Mouse (Mus musculus) kidney, postnatal 0 days (tissue): ENCODE data around the gene Nid1. TPM values are rescaled to one million over a fixed set of nuclear protein-coding genes. Genes with fewer than 3 reads are reported as not detected.
A peak's percentile ranks its signal among the peaks of the same experiment; 100 is the strongest.
"Not testable (repeated sequence)": the region's sequence is repeated elsewhere in the genome, so short reads cannot be mapped to it uniquely, and the experiment has no call there.

Experiments
- ATAC-seq: fragments of 200-750 bp; cut with Nextera tagmentation; replicated peaks from 2 replicates; pipeline ENCODE4 v1.8.0; 2017; ENCODE audit warnings: low read depth, moderate number of reproducible peaks, moderate TSS enrichment, moderate library complexity; ENCODE audit not compliant: low FRiP score
- DNase-seq: peaks from one replicate; pipeline ENCODE4 v3.0.0-alpha.2; 2016; ENCODE audit warnings: low spot score
- H3K27ac ChIP-seq: fragments of 300-500 bp; sonication (generic); 2 replicates; pipeline ENCODE4 v1.5.1; 2014; ENCODE audit warnings: mild to moderate bottlenecking
- H3K27me3 ChIP-seq: fragments of 300-500 bp; sonication (generic); 2 replicates; pipeline ENCODE4 v1.6.1; 2014; ENCODE audit warnings: low read length, mixed read lengths; ENCODE audit not compliant: insufficient read depth
- H3K36me3 ChIP-seq: fragments of 300-500 bp; sonication (generic); 2 replicates; pipeline ENCODE4 v1.6.1; 2014; ENCODE audit warnings: low read length, mixed read lengths; ENCODE audit not compliant: insufficient read depth
- H3K4me1 ChIP-seq: fragments of 300-500 bp; sonication (generic); replicated peaks from 2 replicates; pipeline ENCODE4 v1.6.1; 2014; ENCODE audit warnings: antibody characterized with exemption, low read length, mixed read lengths; ENCODE audit not compliant: insufficient read depth
- H3K4me2 ChIP-seq: fragments of 300-500 bp; sonication (generic); 2 replicates; pipeline ENCODE4 v1.6.1; 2014; ENCODE audit warnings: mild to moderate bottlenecking, low read length, moderate library complexity, mixed read lengths
- H3K4me3 ChIP-seq: fragments of 300-500 bp; sonication (generic); replicated peaks from 2 replicates; pipeline ENCODE4 v1.5.1; 2014; ENCODE audit warnings: low read depth, low read length
- H3K9ac ChIP-seq: fragments of 300-500 bp; sonication (generic); 2 replicates; pipeline ENCODE4 v1.6.1; 2014; ENCODE audit warnings: low read depth, low read length
- H3K9me3 ChIP-seq: fragments of 300-500 bp; sonication (generic); replicated peaks from 2 replicates; pipeline ENCODE4 v1.6.1; 2016; ENCODE audit warnings: low read length, inconsistent platforms, mixed read lengths
- CTCF ChIP-seq: IDR thresholded peaks from 2 replicates; pipeline ENCODE4 v1.5.1; 2016; ENCODE audit warnings: antibody characterized with exemption, low read depth, mild to moderate bottlenecking, moderate library complexity
- WGBS: fragments of 180-500 bp; shearing (Covaris S2); extraction: QIAGEN DNeasy Blood & Tissue Kit; methylation state at CpG from one replicate; pipeline ENCODE4 v1.1.7; 2014; 5-methylcytosine and 5-hydroxymethylcytosine counted together
- polyA plus RNA-seq: library from polyadenylated mRNA; unstranded; fragments of >200 nt; fragmentation: Nextera tagmentation; extraction: Ambion mirVana; gene quantifications from 2 replicates; pipeline ENCODE4 v1.2.1, GENCODE M21; 2015

The Nid1 gene
- polyA plus RNA-seq, 1 experiment from 2014 or later = 93.8 TPM

- TF ChIP-seq CTCF = no peak
- H3K9ac ChIP-seq = no peak overlapping the region
- DNase-seq = no peak
- H3K36me3 ChIP-seq = no peaks in the 10 kb centered on the region
- peaks cover 4% of the 10 kb centered on the region; the same call in 1 of the 2 replicates for H3K4me1 ChIP-seq
- H3K27me3 ChIP-seq = no peaks in the 10 kb centered on the region
- no peak overlapping the region for H3K4me3 ChIP-seq
- no peak for ATAC-seq
- H3K9me3 ChIP-seq = no peaks in the 10 kb centered on the region
- WGBS = 84% methylated on average over 2 of the region's 2 CpGs
- H3K4me2 ChIP-seq = no peak overlapping the region
- H3K27ac ChIP-seq = no peak overlapping the region
Observed at GRCm38 (mm10) chr13:13537272-13538015, 100.1 kb downstream of the Nid1 start.

- Histone ChIP-seq H3K9ac (no peak overlapping the region), H3K4me3 (no peak overlapping the region), H3K27me3 (no peaks in the 10 kb centered on the region), H3K36me3 (no peaks in the 10 kb centered on the region), H3K4me1 (peaks cover 4% of the 10 kb centered on the region; the same call in 1 of the 2 replicates), H3K9me3 (no peaks in the 10 kb centered on the region), H3K27ac (peak overlapping the region; percentile 21; the same call in 1 of the 2 replicates), H3K4me2 (no peak overlapping the region)
- TF ChIP-seq CTCF = no peak
- 30% methylated on average over 4 of the region's 4 CpGs for WGBS
- DNase-seq = peak; percentile 64
- ATAC-seq = no peak
Observed at GRCm38 (mm10) chr13:13538585-13539300, 101.4 kb downstream of the Nid1 start.

GRCm38 (mm10) chr13:13543073-13543472 is 105.7 kb downstream of the Nid1 start:
- ATAC-seq, H3K4me2 ChIP-seq, DNase-seq, H3K4me3 ChIP-seq, H3K9me3 ChIP-seq, H3K36me3 ChIP-seq, H3K4me1 ChIP-seq, H3K9ac ChIP-seq, H3K27ac ChIP-seq, H3K27me3 ChIP-seq: not testable (repeated sequence)
- TF ChIP-seq CTCF = peak; percentile 31; the same call in 1 of the 2 replicates
- 92% methylated on average over 10 of the region's 10 CpGs for WGBS

DNA sequence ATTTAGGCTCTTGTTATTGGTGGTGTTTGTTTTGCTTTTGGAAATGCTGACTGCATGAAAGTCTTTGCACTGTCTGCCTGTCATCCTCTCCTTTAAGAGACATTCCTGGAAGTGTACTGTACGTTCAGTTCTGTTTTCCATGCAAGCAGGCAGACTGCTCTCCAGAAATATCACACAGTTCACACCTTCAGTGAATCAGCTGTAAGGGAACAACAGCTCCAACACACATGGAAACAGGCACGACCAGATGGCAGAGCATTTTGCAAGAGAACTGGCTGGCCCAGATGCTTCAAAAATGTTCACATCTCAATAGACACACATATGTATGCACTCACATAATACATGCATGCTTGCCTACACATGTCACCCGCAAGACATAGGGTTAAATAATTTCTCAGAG is 109.4 kb downstream of the Nid1 start:
- Histone ChIP-seq H3K36me3 (no peaks in the 10 kb centered on the region), H3K27me3 (no peaks in the 10 kb centered on the region), H3K4me3 (no peak overlapping the region), H3K4me2 (no peak overlapping the region), H3K9ac (no peak overlapping the region), H3K27ac (no peak overlapping the region), H3K9me3 (no peaks in the 10 kb centered on the region), H3K4me1 (no peaks in the 10 kb centered on the region; the same call in 1 of the 2 replicates)
- WGBS = 67% methylated on average over 3 of the region's 3 CpGs
- ATAC-seq (no peak), DNase-seq (no peak)
- no peak for TF ChIP-seq CTCF

- H3K27me3 ChIP-seq = no peaks in the 10 kb centered on the region
- no peaks in the 10 kb centered on the region; the same call in 1 of the 2 replicates for H3K4me1 ChIP-seq
- ATAC-seq = no peak
- TF ChIP-seq CTCF = no peak
- H3K36me3 ChIP-seq = no peaks in the 10 kb centered on the region
- WGBS = 89% methylated on average over 4 of the region's 4 CpGs
- H3K4me3 ChIP-seq = no peak overlapping the region
- no peak for DNase-seq
- no peak overlapping the region for H3K27ac ChIP-seq
- H3K4me2 ChIP-seq = no peak overlapping the region
- H3K9me3 ChIP-seq = no peaks in the 10 kb centered on the region
- H3K9ac ChIP-seq = no peak overlapping the region
Observed at GRCm38 (mm10) chr13:13547889-13548288, 110.5 kb downstream of the Nid1 start.

DNA sequence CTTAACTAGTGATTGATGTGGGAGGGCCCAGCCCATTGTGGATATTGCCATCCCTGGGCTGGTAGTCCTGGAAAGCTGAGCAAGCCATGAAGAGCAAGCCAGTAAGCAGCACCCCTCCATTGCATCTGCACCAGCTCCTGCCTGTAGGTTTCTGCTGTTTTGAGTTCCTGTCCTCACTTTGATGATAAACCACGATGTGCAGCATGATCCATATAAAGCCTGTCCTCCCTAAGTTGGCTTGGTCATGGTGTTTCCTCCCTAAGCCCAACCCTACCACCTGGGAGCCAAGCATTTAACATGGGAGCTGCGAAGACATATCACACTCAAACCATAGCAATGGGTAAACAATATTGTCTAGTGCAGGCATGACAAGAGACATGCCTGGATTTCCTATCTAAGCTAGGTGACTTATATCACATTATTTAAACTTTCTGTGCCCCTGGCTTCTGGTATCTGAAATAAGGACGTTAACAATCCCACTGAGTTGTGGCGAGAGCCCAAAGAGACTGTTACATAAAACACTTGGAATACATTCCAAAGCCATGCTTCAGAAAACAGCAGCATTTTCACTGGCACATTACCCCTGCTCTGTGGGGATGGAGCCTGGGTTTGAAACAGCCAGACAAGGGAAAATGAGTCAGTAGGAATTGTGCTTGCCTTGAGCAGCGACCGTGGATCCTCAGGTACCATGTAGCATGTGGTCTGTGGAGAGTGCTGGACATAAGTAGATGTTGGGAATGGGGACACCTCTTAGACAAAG is 111.3 kb downstream of the Nid1 start:
- ATAC-seq = no peak
- H3K4me1 ChIP-seq = no peaks in the 10 kb centered on the region; the same call in 1 of the 2 replicates
- 83% methylated on average over 6 of the region's 6 CpGs for WGBS
- no peak overlapping the region for H3K4me2 ChIP-seq
- no peak overlapping the region for H3K9ac ChIP-seq
- DNase-seq = no peak
- H3K27me3 ChIP-seq = no peaks in the 10 kb centered on the region
- no peak overlapping the region for H3K4me3 ChIP-seq
- no peak overlapping the region for H3K27ac ChIP-seq
- H3K9me3 ChIP-seq = no peaks in the 10 kb centered on the region
- TF ChIP-seq CTCF = no peak
- no peaks in the 10 kb centered on the region for H3K36me3 ChIP-seq
